Mouse (Mus musculus) urinary bladder, adult 2 months (tissue): ENCODE results near the gene Rnf186. TPM values are rescaled to one million over a fixed set of nuclear protein-coding genes. Genes with fewer than 3 reads are reported as not detected.

Experiments
- DNase-seq: peaks from one replicate; pipeline ENCODE4 v3.0.0; 2022; ENCODE audit warnings: low spot score
- polyA plus RNA-seq: library from polyadenylated mRNA; depleted of rRNA; stranded (reverse); fragments of >200 nt; gene quantifications from 2 replicates; pipeline ENCODE4 v1.2.3, GENCODE M21; 2012; rRNA removed

The Rnf186 gene
- polyA plus RNA-seq, 1 experiment, result 0.61 TPM

DNA sequence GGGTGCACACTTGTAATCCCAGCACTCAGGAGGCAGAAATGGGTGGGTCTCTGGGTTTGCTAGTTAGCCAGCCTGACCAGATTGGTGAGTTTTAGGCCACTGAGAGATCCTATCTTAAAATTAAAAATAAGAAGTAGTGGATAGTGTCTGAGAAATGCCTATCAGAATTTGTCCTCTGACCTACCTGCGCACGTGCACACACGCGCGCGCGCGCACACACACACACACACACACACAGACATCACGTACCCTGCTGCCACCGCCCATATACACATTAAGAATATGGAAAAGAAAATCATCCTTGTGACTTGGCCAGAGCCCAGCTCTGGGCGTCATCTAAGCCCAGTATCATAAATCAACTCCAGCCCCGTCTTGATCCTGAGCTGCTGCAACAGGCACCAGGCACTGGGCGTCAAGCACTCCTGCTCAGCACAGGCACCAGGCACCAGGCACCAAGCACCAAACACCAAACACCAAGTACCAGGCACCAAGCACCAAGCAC lies 44.3 kb downstream of the Rnf186 start:
- no peak for DNase-seq

DNA sequence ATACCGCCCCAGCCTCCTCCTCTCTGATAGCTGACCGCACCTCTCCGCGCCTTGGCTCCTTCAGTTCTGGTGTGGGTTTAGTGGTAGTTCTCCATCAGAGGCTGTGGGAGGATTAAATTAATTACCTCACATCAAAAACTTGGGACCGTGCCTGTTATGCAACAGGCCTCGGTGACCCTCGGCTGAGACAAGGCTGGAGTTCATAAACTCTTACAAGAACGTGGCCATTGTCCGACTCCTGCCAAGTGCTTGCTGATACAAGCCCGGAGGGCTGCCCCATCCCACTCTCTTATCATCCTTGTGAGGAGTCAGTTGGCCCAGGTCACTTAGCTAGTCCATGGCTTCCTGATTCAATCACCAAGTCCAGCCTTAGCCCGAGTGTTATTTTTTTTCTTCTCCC lies 46.4 kb downstream of the Rnf186 start:
- DNase-seq, result no peak

DNA sequence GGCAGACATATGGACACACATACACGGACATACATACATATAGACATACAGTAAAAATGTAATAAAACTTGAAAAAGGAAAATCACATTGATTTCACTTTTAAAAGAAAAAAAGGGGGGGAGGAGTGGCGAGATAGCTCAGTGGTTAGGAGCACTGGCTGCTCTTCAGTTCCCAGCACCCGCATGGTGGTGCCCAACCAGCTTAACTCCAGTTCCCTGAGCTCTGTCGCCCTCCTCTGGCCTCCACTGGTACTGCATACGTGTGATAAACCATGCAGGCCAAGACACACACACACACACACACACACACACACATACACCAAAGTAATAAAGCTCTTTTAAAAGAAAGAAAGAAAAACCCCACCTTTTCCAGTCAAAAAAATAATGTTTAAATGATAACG lies 47.9 kb downstream of the Rnf186 start:
- DNase-seq, result no peak

Other genes starting within 250 kb of the Rnf186 start
- not detected in 2 replicates for gene Pla2g2c, start 242.3 kb upstream of the Rnf186 start, polyA plus RNA-seq
- gene Ubxn10, start 229.9 kb upstream of the Rnf186 start, polyA plus RNA-seq, result 0.10 and 0.25 TPM in 2 replicates
- gene Pla2g2f, start 209.5 kb upstream of the Rnf186 start, polyA plus RNA-seq, result not detected in 2 replicates
- gene Pla2g2d, start 191.4 kb upstream of the Rnf186 start, polyA plus RNA-seq, result 5.2 and 6.4 TPM in 2 replicates
- 0.46 and 0.73 TPM in 2 replicates for gene Pla2g5, start 103.6 kb upstream of the Rnf186 start, polyA plus RNA-seq
- not detected in 2 replicates for gene Gm13030, start 93.1 kb upstream of the Rnf186 start, polyA plus RNA-seq
- 1.4 and 1.5 TPM in 2 replicates for gene Pla2g2e, start 89.2 kb upstream of the Rnf186 start, polyA plus RNA-seq
- gene Otud3, start 53.2 kb upstream of the Rnf186 start, polyA plus RNA-seq, result 5.0 and 7.0 TPM in 2 replicates
- 28.8 and 31.0 TPM in 2 replicates for gene Tmco4, start 5.8 kb downstream of the Rnf186 start, polyA plus RNA-seq
- 0.06 and 0.07 TPM in 2 replicates for gene Htr6, start 108.5 kb downstream of the Rnf186 start, polyA plus RNA-seq
- gene Nbl1, start 125.9 kb downstream of the Rnf186 start, polyA plus RNA-seq, result 323 and 360 TPM in 2 replicates
- gene Minos1, start 164.0 kb downstream of the Rnf186 start, polyA plus RNA-seq, result 174 and 186 TPM in 2 replicates
- gene Capzb, start 225.8 kb downstream of the Rnf186 start, polyA plus RNA-seq, result 297 and 375 TPM in 2 replicates